Mouse (Mus musculus) G1E (cell line): ENCODE measurements around the gene Map4k5. TPM values are rescaled to one million over a fixed set of nuclear protein-coding genes. Genes with fewer than 3 reads are reported as not detected.

Experiments
- ATAC-seq: 2 replicates; pipeline ENCODE4 v1.8.0; 2016; ENCODE audit warnings: mild to moderate bottlenecking; ENCODE audit not compliant: insufficient number of reproducible peaks, poor library complexity, low FRiP score, severe bottlenecking; ENCODE audit errors: extremely low read depth
- DNase-seq: peaks from one replicate; pipeline ENCODE4 v3.0.0; 2012; ENCODE audit warnings: low spot score
- H3K27me3 ChIP-seq: 2 replicates; pipeline ENCODE4 v1.6.1; 2012; ENCODE audit warnings: mild to moderate bottlenecking, low read length, inconsistent platforms; ENCODE audit not compliant: insufficient read depth
- H3K36me3 ChIP-seq: replicated peaks from 2 replicates; pipeline ENCODE3; 2012; ENCODE audit warnings: mild to moderate bottlenecking, inconsistent platforms
- H3K4me1 ChIP-seq: 2 replicates; pipeline ENCODE4 v1.6.1; 2012; ENCODE audit warnings: low read depth, low read length, inconsistent platforms, mixed read lengths; ENCODE audit not compliant: insufficient read depth
- H3K4me3 ChIP-seq: 2 replicates; pipeline ENCODE4 v1.5.1; 2012; ENCODE audit warnings: low read depth, mild to moderate bottlenecking, inconsistent platforms, low read length, moderate library complexity, mixed read lengths
- H3K9me3 ChIP-seq: replicated peaks from 2 replicates; pipeline ENCODE4 v1.6.1; 2012; ENCODE audit warnings: inconsistent platforms
- CTCF ChIP-seq: IDR thresholded peaks from 2 replicates; pipeline ENCODE4 v1.5.1; 2012; ENCODE audit warnings: low read depth, low read length, inconsistent platforms, mixed read lengths
- GATA1 ChIP-seq: IDR thresholded peaks from 2 replicates; pipeline ENCODE4 v1.6.1; 2012; ENCODE audit warnings: borderline replicate concordance, low read length, inconsistent platforms, mixed read lengths
- GATA2 ChIP-seq: IDR thresholded peaks from 2 replicates; pipeline ENCODE4 v1.6.1; 2012; ENCODE audit warnings: low read depth, low read length, inconsistent platforms, borderline replicate concordance
- POLR2AphosphoS5 ChIP-seq: IDR thresholded peaks from 2 replicates; pipeline ENCODE4 v1.6.1; 2012; ENCODE audit warnings: low read depth, low read length, inconsistent platforms; ENCODE audit not compliant: insufficient replicate concordance
- TAL1 ChIP-seq: conservative IDR thresholded peaks from 2 replicates; pipeline ENCODE4 v1.6.1; 2012; ENCODE audit warnings: low read depth, low read length, inconsistent platforms, mixed read lengths
- polyA plus RNA-seq: library from polyadenylated mRNA; stranded (reverse); fragments of >175 nt; gene quantifications from 2 replicates; pipeline ENCODE4 v1.2.3, GENCODE M21; 2012
- total RNA-seq, 2 experiments: library from RNA; stranded (forward) in 1 of 2; stranded (reverse) in 1 of 2; fragments of 200-1000 nt in 1 of 2; fragments of >200 nt in 1 of 2; fragmentation: Nextera tagmentation in 1 of 2; gene quantifications; 2 replicates each; pipeline ENCODE4 v1.2.3; 2014 to 2017

The Map4k5 gene
- total RNA-seq (2014; fragmentation: Nextera tagmentation) (36.4 and 39.4 TPM in 2 replicates), total RNA-seq (2017) (33.9 and 34.8 TPM in 2 replicates), polyA plus RNA-seq (4.7 and 5.5 TPM in 2 replicates)

DNA sequence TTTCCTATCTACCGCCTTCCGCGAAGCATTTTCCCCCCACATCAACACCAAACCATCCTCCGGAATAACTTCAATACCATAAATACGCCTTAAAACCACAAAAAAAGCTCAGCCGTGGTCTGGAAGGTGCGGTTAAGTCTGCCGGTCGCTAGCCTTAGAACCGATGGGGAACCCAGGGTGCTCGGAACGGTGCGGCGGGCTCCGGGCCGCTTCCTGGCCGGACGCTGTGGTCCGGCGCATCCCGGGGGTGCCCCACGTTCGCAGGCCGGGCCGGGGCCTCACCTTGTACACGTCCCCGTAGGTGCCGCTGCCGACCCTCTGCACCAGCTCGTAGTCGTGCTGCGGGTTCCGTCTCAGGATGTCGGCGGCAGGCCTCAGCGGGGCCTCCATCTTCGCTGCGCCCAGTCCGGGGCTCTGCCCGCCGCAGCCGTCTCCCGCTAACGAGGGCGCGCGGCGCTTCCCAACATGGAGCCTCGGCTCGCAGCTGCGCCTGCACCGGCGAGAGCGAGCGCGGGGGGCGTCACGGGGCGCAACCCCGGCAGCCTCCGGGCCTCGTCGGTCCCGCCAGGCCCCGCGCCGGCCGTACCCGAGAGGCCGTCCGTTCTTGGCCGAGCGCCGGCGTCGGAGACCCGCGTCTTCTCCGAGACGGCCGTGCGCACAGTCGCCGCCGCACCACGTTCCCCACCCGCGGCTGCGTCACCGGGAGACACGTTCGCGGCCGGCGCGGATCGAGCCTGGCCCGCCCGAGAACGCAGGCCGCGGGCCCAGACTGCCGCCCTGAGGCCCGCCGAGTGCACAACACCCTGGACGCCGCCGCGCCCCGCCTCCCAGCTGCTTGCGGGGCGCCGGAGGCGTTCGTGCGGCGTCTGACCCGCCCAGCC, at the start of gene Map4k5, which contains the start of gene Atl1:
TSS of gene Map4k5 (minus strand) at position 830 of the 881 bp plus-strand sequence.
TSS of gene Atl1 (plus strand) at position 244 of the 881 bp plus-strand sequence.
- Histone ChIP-seq H3K27me3 (peaks cover 4% of the 10 kb centered on the region; the same call in 1 of the 2 replicates), H3K9me3 (no peaks in the 10 kb centered on the region), H3K36me3 (peaks cover 9% of the 10 kb centered on the region), H3K4me1 (peaks cover 34% of the 10 kb centered on the region), H3K4me3 (peak within 1 kb of the TSS; percentile 86)
- peak; percentile 66 for ATAC-seq
- TF ChIP-seq GATA1 (no peak), CTCF (peak; percentile 51; the same call in 1 of the 2 replicates)
- DNase-seq: peak; percentile 90

DNA sequence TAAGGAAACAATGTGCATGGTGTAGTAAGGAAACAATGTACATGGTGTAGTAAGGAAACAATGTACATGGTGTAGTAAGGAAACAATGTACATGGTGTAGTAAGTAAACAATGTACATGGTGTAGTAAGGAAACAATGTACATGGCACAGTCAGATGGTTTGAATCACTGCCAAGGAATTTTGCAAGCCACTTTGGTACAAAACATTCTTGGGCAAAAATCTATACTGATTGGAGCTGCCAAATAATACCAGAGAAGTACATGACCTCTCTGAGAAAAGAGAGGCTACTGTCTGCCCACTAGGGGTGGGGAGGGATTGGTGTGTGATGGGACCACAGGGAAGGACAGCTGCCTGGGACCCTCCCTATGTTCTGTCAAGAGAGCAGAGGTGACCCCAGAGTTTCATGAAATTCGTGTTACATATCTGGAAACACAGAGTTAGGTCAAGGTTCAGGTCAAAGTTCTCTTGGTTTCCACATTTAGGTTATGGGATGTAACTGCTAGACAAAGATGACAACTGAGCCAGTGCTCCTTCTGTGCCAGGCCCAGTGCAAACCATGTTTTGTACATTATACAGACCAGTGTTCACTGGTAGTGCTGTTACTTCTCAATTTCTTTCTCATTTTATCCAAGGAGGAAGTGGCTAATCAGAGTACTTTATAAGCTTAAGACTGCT, 48.8 kb upstream of the Map4k5 start:
- ATAC-seq (no peak), DNase-seq (no peak)
- H3K4me3 ChIP-seq: no peak overlapping the region
- H3K36me3 ChIP-seq: no peaks in the 10 kb centered on the region
- TF ChIP-seq CTCF: no peak
- peaks cover 3% of the 10 kb centered on the region for H3K27me3 ChIP-seq
- H3K4me1 ChIP-seq: no peaks in the 10 kb centered on the region
- no peaks in the 10 kb centered on the region for H3K9me3 ChIP-seq

DNA sequence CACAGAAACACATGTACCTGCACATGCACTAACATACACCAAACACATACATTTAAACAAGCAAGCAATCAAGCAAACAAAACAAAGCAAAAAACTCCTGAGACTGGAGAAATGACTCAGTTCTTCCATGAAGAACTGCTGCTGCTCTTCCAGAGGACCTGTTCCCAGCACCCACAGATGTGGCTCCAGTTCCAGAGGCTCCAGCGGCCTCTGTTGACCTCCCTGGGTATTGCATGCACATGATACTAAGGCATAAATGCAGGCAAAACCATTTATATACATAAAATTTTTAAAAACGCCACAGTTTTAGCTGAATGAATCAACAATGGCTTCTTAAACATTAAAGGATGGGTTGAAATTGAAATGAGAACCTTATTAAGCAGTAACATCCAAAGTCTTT, 46.3 kb upstream of the Map4k5 start:
- ATAC-seq (no peak), DNase-seq (no peak)
- Histone ChIP-seq H3K4me3 (no peak overlapping the region), H3K4me1 (no peaks in the 10 kb centered on the region), H3K9me3 (no peaks in the 10 kb centered on the region), H3K27me3 (peaks cover 5% of the 10 kb centered on the region), H3K36me3 (no peaks in the 10 kb centered on the region)
- no peak for TF ChIP-seq GATA1
- peak; percentile 54 for TF ChIP-seq CTCF

- Histone ChIP-seq H3K4me3 (no peak overlapping the region), H3K36me3 (no peaks in the 10 kb centered on the region), H3K27me3 (peaks cover 5% of the 10 kb centered on the region), H3K9me3 (no peaks in the 10 kb centered on the region), H3K4me1 (no peaks in the 10 kb centered on the region; the same call in 1 of the 2 replicates)
- no peak for ATAC-seq
- DNase-seq: no peak
- TF ChIP-seq TAL1: no peak
- no peak for TF ChIP-seq GATA1
- TF ChIP-seq CTCF: no peak
- TF ChIP-seq GATA2: no peak
- no peak for TF ChIP-seq POLR2AphosphoS5
Observed at GRCm38 (mm10) chr12:69937731-69938130, 44.7 kb upstream of the Map4k5 start.

DNA sequence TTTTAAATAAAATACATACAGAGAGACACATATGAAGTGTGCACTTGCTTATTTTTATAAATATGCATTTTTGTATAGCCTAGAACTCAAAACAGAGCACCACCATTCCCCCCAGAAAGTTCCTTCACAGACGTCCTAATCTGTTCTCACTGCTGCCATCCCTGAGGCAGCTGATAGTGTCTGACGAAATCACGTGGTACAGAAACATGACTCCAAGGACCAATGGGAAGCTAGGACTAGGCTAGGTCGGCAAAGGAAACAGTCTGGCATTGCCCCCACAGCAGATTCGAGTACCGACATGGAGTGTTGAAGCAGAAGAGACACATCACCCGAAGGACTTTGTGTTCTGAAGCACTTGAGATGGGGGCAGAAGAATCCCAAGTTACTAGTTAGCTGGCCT, 33.7 kb upstream of the Map4k5 start:
- H3K4me1 ChIP-seq: peaks cover 26% of the 10 kb centered on the region
- no peaks in the 10 kb centered on the region for H3K36me3 ChIP-seq
- H3K4me3 ChIP-seq: no peak overlapping the region
- no peaks in the 10 kb centered on the region for H3K27me3 ChIP-seq
- no peaks in the 10 kb centered on the region for H3K9me3 ChIP-seq
- no peak for TF ChIP-seq TAL1
- no peak for TF ChIP-seq POLR2AphosphoS5
- no peak for TF ChIP-seq GATA1
- TF ChIP-seq GATA2: no peak
- ATAC-seq: no peak
- peak; percentile 32 for DNase-seq

- no peaks in the 10 kb centered on the region for H3K9me3 ChIP-seq
- no peak for TF ChIP-seq GATA1
- peak; percentile 59 for TF ChIP-seq CTCF
- no peak for TF ChIP-seq POLR2AphosphoS5
- no peaks in the 10 kb centered on the region for H3K36me3 ChIP-seq
- ATAC-seq: peak; percentile 49
- H3K4me1 ChIP-seq: peaks cover 26% of the 10 kb centered on the region
- H3K4me3 ChIP-seq: no peak overlapping the region
- peak; percentile 21 for DNase-seq
- H3K27me3 ChIP-seq: no peaks in the 10 kb centered on the region
Observed at GRCm38 (mm10) chr12:69924012-69924411, 31.0 kb upstream of the Map4k5 start.
